Mouse (Mus musculus): Measurements from ENCODE around the gene Bloc1s1. TPM values are rescaled to one million over a fixed set of nuclear protein-coding genes. Genes with fewer than 3 reads are reported as not detected.

Gene Bloc1s1
- polyA plus RNA-seq, 1 experiment from 2014 or later: 77.8 TPM

- Histone ChIP-seq H3K27ac (no peak overlapping the region), H3K79me2 (ENCODE audit: inconsistent target) (peaks cover 4% of the 10 kb centered on the region; the same call in 1 of the 2 replicates), H3K36me3 (ENCODE audit: inconsistent target) (no peaks in the 10 kb centered on the region), H3K4me3 (ENCODE audit: inconsistent target) (no peak overlapping the region)
- 91% methylated on average over 5 of the region's 5 CpGs for WGBS (ENCODE audit: missing documents)
Observed at GRCm38 (mm10) chr10:128904812-128905211, 19.0 kb downstream of the Bloc1s1 start.

- H3K79me2 ChIP-seq (ENCODE audit: inconsistent target): no peaks in the 10 kb centered on the region
- no peak overlapping the region for H3K4me3 ChIP-seq (ENCODE audit: inconsistent target)
- 13% methylated on average over 3 of the region's 3 CpGs for WGBS (ENCODE audit: missing documents)
- peak overlapping the region; percentile 66 for H3K27ac ChIP-seq
- no peaks in the 10 kb centered on the region for H3K36me3 ChIP-seq (ENCODE audit: inconsistent target)
Observed at GRCm38 (mm10) chr10:128902409-128902988, 21.3 kb downstream of the Bloc1s1 start.

GRCm38 (mm10) chr10:128901409-128901808 lies 22.4 kb downstream of the Bloc1s1 start:
- no peak overlapping the region for H3K4me3 ChIP-seq (ENCODE audit: inconsistent target)

GRCm38 (mm10) chr10:128900698-128901097 lies 23.1 kb downstream of the Bloc1s1 start, which contains the start of gene Cd63:
Gene Cd63, plus strand, starts transcription at chr10:128900989.
- Histone ChIP-seq H3K36me3 (ENCODE audit: inconsistent target) (no peaks in the 10 kb centered on the region), H3K4me3 (ENCODE audit: inconsistent target) (no peak within 1 kb of the TSS), H3K79me2 (ENCODE audit: inconsistent target) (no peaks in the 10 kb centered on the region), H3K27ac (peak within 1 kb of the TSS; percentile 66)
- 87% methylated on average over 3 of the region's 3 CpGs for WGBS (ENCODE audit: missing documents)

More at GRCm38 (mm10) chr10:128901409-128901808, 22.4 kb downstream of the Bloc1s1 start:
- Histone ChIP-seq H3K27ac (peak overlapping the region; percentile 66), H3K36me3 (ENCODE audit: inconsistent target) (no peaks in the 10 kb centered on the region), H3K79me2 (ENCODE audit: inconsistent target) (no peaks in the 10 kb centered on the region)
- 57% methylated on average over 1 of the region's 1 CpGs for WGBS (ENCODE audit: missing documents)

DNA sequence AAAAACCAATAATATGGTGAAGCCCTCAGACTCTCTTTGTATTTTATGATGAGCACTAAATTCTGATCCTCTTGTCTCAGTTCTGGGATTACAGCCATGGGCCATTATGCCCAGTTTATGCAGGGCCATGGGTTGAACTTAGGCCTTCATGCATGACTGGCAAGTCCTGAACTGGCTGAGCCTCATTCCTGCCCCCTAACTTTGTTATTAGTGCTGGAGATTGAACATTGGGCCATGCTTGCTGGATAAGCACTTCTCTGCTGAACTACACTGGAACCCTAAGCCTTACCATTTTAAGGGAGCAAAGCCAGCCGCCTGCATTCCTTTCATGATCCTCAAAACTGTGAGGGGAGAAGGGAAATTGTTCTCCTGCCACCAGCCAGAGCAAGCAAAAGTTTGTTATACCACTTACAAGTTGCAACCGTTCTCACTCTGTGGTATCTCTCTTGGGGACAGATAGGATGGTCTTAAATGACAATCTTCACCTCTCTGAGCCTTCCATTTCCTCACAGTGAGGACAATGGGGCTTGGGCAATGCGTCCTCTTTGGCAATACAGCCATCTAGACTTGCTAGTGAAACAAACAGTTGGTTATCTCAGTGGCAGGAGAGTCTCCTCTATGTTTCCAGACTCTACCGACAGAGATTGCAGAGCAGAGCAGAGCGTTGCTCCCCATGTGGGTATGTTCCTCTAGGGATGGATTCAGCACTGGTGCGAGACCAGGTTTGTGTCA lies 23.9 kb downstream of the Bloc1s1 start:
- Histone ChIP-seq H3K79me2 (ENCODE audit: inconsistent target) (no peaks in the 10 kb centered on the region), H3K4me3 (ENCODE audit: inconsistent target) (no peak overlapping the region), H3K27ac (no peak overlapping the region), H3K36me3 (ENCODE audit: inconsistent target) (no peaks in the 10 kb centered on the region)
- 74% methylated on average over 6 of the region's 6 CpGs for WGBS (ENCODE audit: missing documents)

DNA sequence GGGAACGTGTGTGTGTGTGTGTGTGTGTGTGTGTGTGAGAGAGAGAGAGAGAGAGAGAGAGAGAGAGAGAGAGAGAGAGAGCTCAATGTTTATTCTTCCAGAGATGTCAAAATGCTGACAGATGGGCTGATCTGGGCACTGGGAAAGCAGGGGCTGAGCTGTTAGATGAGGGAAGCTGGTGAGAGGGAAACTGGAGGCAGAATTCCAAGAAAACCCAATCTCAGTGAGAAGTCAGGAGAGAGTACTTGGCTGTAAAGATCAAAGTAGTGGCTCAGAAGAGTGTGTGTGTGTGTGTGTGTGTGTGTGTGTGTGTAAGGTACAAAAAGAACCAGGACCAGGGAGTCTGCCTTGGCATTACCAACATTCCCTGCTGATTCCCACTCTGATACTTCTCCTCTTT lies 26.3 kb downstream of the Bloc1s1 start:
- Histone ChIP-seq H3K4me3 (ENCODE audit: inconsistent target) (no peak overlapping the region), H3K79me2 (ENCODE audit: inconsistent target) (no peaks in the 10 kb centered on the region), H3K36me3 (ENCODE audit: inconsistent target) (no peaks in the 10 kb centered on the region), H3K27ac (no peak overlapping the region)
- 33% methylated on average over 1 of the region's 1 CpGs for WGBS (ENCODE audit: missing documents)

GRCm38 (mm10) chr10:128896807-128897206 lies 27.0 kb downstream of the Bloc1s1 start:
- WGBS (ENCODE audit: missing documents): 40% methylated on average over 1 of the region's 1 CpGs

GRCm38 (mm10) chr10:128895952-128896693 lies 27.7 kb downstream of the Bloc1s1 start:
- Histone ChIP-seq H3K79me2 (ENCODE audit: inconsistent target) (no peaks in the 10 kb centered on the region), H3K4me3 (ENCODE audit: inconsistent target) (no peak overlapping the region), H3K27ac (no peak overlapping the region), H3K36me3 (ENCODE audit: inconsistent target) (no peaks in the 10 kb centered on the region)
- 15% methylated on average over 17 of the region's 17 CpGs for WGBS (ENCODE audit: missing documents)

More at GRCm38 (mm10) chr10:128896807-128897206, 27.0 kb downstream of the Bloc1s1 start:
- H3K27ac ChIP-seq: no peak overlapping the region
- H3K4me3 ChIP-seq (ENCODE audit: inconsistent target): no peak overlapping the region
- no peaks in the 10 kb centered on the region for H3K79me2 ChIP-seq (ENCODE audit: inconsistent target)
- H3K36me3 ChIP-seq (ENCODE audit: inconsistent target): no peaks in the 10 kb centered on the region

DNA sequence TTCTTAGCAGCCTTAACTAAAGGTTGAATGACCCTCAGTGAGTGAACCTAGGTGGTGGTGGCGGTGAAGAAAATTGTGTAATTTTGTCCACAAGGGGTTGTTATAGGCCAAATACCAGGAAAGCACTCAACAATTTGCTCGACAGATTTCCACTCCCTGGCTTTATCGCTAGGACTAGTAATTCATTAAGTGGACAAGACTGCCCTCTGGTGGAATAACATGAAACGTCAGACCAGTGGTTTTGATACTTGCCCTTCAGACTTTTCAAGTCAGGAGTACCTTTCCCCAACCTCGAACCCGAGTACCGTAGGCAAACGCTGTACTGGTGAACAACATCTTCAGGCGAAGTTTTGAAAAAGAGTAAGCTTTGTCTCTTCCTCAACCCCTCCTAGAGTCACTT lies 28.4 kb downstream of the Bloc1s1 start:
- H3K79me2 ChIP-seq (ENCODE audit: inconsistent target): no peaks in the 10 kb centered on the region
- no peak overlapping the region for H3K4me3 ChIP-seq (ENCODE audit: inconsistent target)
- WGBS (ENCODE audit: missing documents): 1% methylated on average over 9 of the region's 9 CpGs
- no peaks in the 10 kb centered on the region for H3K36me3 ChIP-seq (ENCODE audit: inconsistent target)
- H3K27ac ChIP-seq: no peak overlapping the region

GRCm38 (mm10) chr10:128892246-128892645 lies 31.6 kb downstream of the Bloc1s1 start:
- Histone ChIP-seq H3K79me2 (ENCODE audit: inconsistent target) (no peaks in the 10 kb centered on the region), H3K4me3 (ENCODE audit: inconsistent target) (no peak overlapping the region), H3K36me3 (ENCODE audit: inconsistent target) (no peaks in the 10 kb centered on the region), H3K27ac (no peak overlapping the region)
- 8% methylated on average over 8 of the region's 9 CpGs for WGBS (ENCODE audit: missing documents)

GRCm38 (mm10) chr10:128891296-128892094 lies 32.3 kb downstream of the Bloc1s1 start, which contains the start of gene Gdf11:
Gene Gdf11, minus strand, starts transcription at chr10:128891718.
- Histone ChIP-seq H3K27ac (no peak within 1 kb of the TSS), H3K4me3 (ENCODE audit: inconsistent target) (peak within 1 kb of the TSS; percentile 10; the same call in 1 of the 2 replicates), H3K79me2 (ENCODE audit: inconsistent target) (no peaks in the 10 kb centered on the region), H3K36me3 (ENCODE audit: inconsistent target) (no peaks in the 10 kb centered on the region)
- WGBS (ENCODE audit: missing documents): under 1% methylated on average over 51 of the region's 89 CpGs

GRCm38 (mm10) chr10:128890383-128891295 lies 33.2 kb downstream of the Bloc1s1 start:
- Histone ChIP-seq H3K27ac (no peak overlapping the region), H3K79me2 (ENCODE audit: inconsistent target) (no peaks in the 10 kb centered on the region), H3K4me3 (ENCODE audit: inconsistent target) (peak overlapping the region; percentile 10; the same call in 1 of the 2 replicates), H3K36me3 (ENCODE audit: inconsistent target) (no peaks in the 10 kb centered on the region)
- 8% methylated on average over 40 of the region's 40 CpGs for WGBS (ENCODE audit: missing documents)

DNA sequence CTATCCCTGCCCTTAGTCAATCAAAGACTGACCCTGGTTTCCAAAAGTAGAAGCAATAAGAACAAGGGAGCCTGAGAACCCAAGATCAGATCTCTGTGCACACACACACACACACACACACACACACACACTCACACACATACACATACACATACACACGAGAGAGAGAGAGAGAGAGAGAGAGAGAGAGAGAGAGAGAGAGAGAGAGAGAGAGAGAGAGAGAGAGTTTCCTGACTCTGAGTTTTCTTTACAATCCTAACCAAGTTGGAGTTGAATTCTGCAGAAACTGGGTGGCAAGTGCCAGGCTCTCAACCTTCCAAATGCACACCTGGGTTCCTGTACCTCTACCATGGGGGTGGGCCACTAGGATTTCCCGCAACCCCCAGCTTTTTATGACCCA lies 34.0 kb downstream of the Bloc1s1 start:
- no peak overlapping the region for H3K4me3 ChIP-seq (ENCODE audit: inconsistent target)
- no peaks in the 10 kb centered on the region for H3K79me2 ChIP-seq (ENCODE audit: inconsistent target)
- no peaks in the 10 kb centered on the region for H3K36me3 ChIP-seq (ENCODE audit: inconsistent target)
- H3K27ac ChIP-seq: no peak overlapping the region
- WGBS (ENCODE audit: missing documents): 60% methylated on average over 2 of the region's 2 CpGs

All from macrophage (primary cell).